Comparison of ENCODE assay signal across 9 mouse cellular contexts in genomic region chr17:45585725-45586448, GRCm38 (mm10). TPM values are rescaled to one million over a fixed set of nuclear protein-coding genes. Genes with fewer than 3 reads are reported as not detected.
DNase-seq lines count a peak whose midpoint lies in the region; ATAC-seq and TF ChIP-seq lines count a peak whose summit lies in the region.
"Had no signal": no experiment of that assay in that cellular context is flagged by ENCODE, and none has a peak within 500 bp of the region (broad histone marks: within the 10 kb centered on the region; RNA-seq: fewer than 3 reads in every experiment).

No protein-coding gene starts in this region.

- peak overlapping the region; percentile 88 for H3K27ac ChIP-seq in heart, embryonic 10.5 days
- H3K27ac ChIP-seq in ES-E14 (ENCODE audit: insufficient read depth, low read depth, low read length, poor library complexity, severe bottlenecking), result peak overlapping the region; percentile 56
- peak overlapping the region; percentile 78 for H3K27ac ChIP-seq in embryonic facial prominence, embryonic 15.5 days (replicated peaks)
- peak overlapping the region; percentile 66 for H3K27ac ChIP-seq in liver, embryonic 16.5 days (ENCODE audit: low read length)
- H3K27ac ChIP-seq in forebrain, embryonic 16.5 days (ENCODE audit: low read length), result no peak overlapping the region; the same call in 1 of the 2 replicates
- H3K27ac ChIP-seq: neural tube, embryonic 12.5 days had no signal

- H3K9ac ChIP-seq in ES-E14 (ENCODE audit: insufficient read depth, low read depth, low read length, poor library complexity, severe bottlenecking), result peak overlapping the region; percentile 48
- H3K9ac ChIP-seq in embryonic facial prominence, embryonic 15.5 days, result 0 out of 2 replicates have a peak overlapping the region, but pooled peaks have one; percentile 5
- H3K9ac ChIP-seq in liver, embryonic 16.5 days (ENCODE audit: low read depth, low read length), result no peak overlapping the region
- no peak overlapping the region for H3K9ac ChIP-seq in forebrain, embryonic 16.5 days (replicated peaks; ENCODE audit: low read depth, low read length)

- 56% methylated on average over 23 of the region's 23 CpGs for whole genome bisulfite sequencing in heart, embryonic 10.5 days
- 67% methylated on average over 23 of the region's 23 CpGs for WGBS in embryonic facial prominence, embryonic 15.5 days
- WGBS in liver, embryonic 16.5 days (ENCODE audit: insufficient replicate concordance), result 82% methylated on average over 23 of the region's 23 CpGs
- WGBS in forebrain, embryonic 16.5 days, result 60% methylated on average over 23 of the region's 23 CpGs

- no peak overlapping the region for H3K4me2 ChIP-seq in embryonic facial prominence, embryonic 15.5 days (replicated peaks)
- H3K4me2 ChIP-seq in liver, embryonic 16.5 days (ENCODE audit: low read depth, low read length), result no peak overlapping the region
- no peak overlapping the region for H3K4me2 ChIP-seq in forebrain, embryonic 16.5 days (ENCODE audit: low read length)
- H3K4me2 ChIP-seq: neural tube, embryonic 12.5 days had no signal

- H3K4me3 ChIP-seq in heart, embryonic 10.5 days, result peak overlapping the region; percentile 25; the same call in 1 of the 2 replicates
- H3K4me3 ChIP-seq in ES-E14 (ENCODE audit: insufficient read depth in 1 of 2, low read depth in 1 of 2, low read length in 2 of 2, poor library complexity in 1 of 2, severe bottlenecking in 1 of 2), result peak overlapping the region in 1 of 2 experiments; percentile 37; a peak in 3 of 4 replicates
- no peak overlapping the region for H3K4me3 ChIP-seq in embryonic facial prominence, embryonic 15.5 days (replicated peaks)
- H3K4me3 ChIP-seq in liver, embryonic 16.5 days (ENCODE audit: low read depth, low read length), result no peak overlapping the region
- no peak overlapping the region for H3K4me3 ChIP-seq in forebrain, embryonic 16.5 days (replicated peaks; ENCODE audit: low read length)
- H3K4me3 ChIP-seq: neural tube, embryonic 12.5 days had no signal

- H3K4me1 ChIP-seq in heart, embryonic 10.5 days, result peaks cover 43% of the 10 kb centered on the region
- peaks cover 7 to 32% of the 10 kb centered on the region in 2 experiments for H3K4me1 ChIP-seq in ES-E14 (ENCODE audit: control insufficient read depth in 2 of 2, insufficient read depth in 2 of 2, low read length in 2 of 2, poor library complexity in 1 of 2)
- H3K4me1 ChIP-seq in embryonic facial prominence, embryonic 15.5 days, result peaks cover 26% of the 10 kb centered on the region
- H3K4me1 ChIP-seq in liver, embryonic 16.5 days (ENCODE audit: control insufficient read depth, low read depth, low read length), result peaks cover 45% of the 10 kb centered on the region
- peaks cover 7% of the 10 kb centered on the region for H3K4me1 ChIP-seq in forebrain, embryonic 16.5 days (replicated peaks; ENCODE audit: control insufficient read depth, insufficient read depth, low read length)

- peaks cover 38% of the 10 kb centered on the region for H3K36me3 ChIP-seq in heart, embryonic 10.5 days
- peaks cover 55% of the 10 kb centered on the region for H3K36me3 ChIP-seq in ES-E14 (ENCODE audit: control insufficient read depth, insufficient read depth, low read length, poor library complexity, severe bottlenecking)
- peaks cover 29% of the 10 kb centered on the region for H3K36me3 ChIP-seq in embryonic facial prominence, embryonic 15.5 days
- H3K36me3 ChIP-seq in liver, embryonic 16.5 days (ENCODE audit: control insufficient read depth, insufficient read depth), result peaks cover 59% of the 10 kb centered on the region
- peaks cover 8% of the 10 kb centered on the region; the same call in 1 of the 2 replicates for H3K36me3 ChIP-seq in forebrain, embryonic 16.5 days (ENCODE audit: control insufficient read depth, insufficient read depth)

- ATAC-seq in embryonic facial prominence, embryonic 15.5 days (ENCODE audit: insufficient number of reproducible peaks, low FRiP score, low TSS enrichment, low read depth), result no peak
- ATAC-seq in liver, embryonic 16.5 days (ENCODE audit: low read depth), result no peak
- no peak for ATAC-seq in megakaryocyte progenitor cell, adult 5-6 weeks (replicated peaks; ENCODE audit: poor library complexity)
- ATAC-seq in forebrain, embryonic 16.5 days, result no peak

- DNase-seq in heart, embryonic 10.5 days (ENCODE audit: low spot score), result no peak
- DNase-seq in heart, adult 18-20 months, result no peak
- DNase-seq in ES-E14 (ENCODE audit: low read depth, low spot score), result no peak
- no peak for DNase-seq in ovary, adult 18-20 months (ENCODE audit: low spot score)

- H3K27me3 ChIP-seq in heart, embryonic 10.5 days (ENCODE audit: insufficient read depth, poor library complexity, severe bottlenecking), result no peaks in the 10 kb centered on the region
- H3K27me3 ChIP-seq in embryonic facial prominence, embryonic 15.5 days, result no peaks in the 10 kb centered on the region
- no peaks in the 10 kb centered on the region for H3K27me3 ChIP-seq in liver, embryonic 16.5 days (ENCODE audit: control insufficient read depth, insufficient read depth, low read depth, low read length)
- H3K27me3 ChIP-seq in forebrain, embryonic 16.5 days (replicated peaks; ENCODE audit: control insufficient read depth, insufficient read depth, low read length), result no peaks in the 10 kb centered on the region
- H3K27me3 ChIP-seq: neural tube, embryonic 12.5 days had no signal

- no peaks in the 10 kb centered on the region for H3K9me3 ChIP-seq in heart, embryonic 10.5 days
- no peaks in the 10 kb centered on the region for H3K9me3 ChIP-seq in ES-E14 (ENCODE audit: control insufficient read depth, insufficient read depth, low read depth, low read length)
- no peaks in the 10 kb centered on the region for H3K9me3 ChIP-seq in embryonic facial prominence, embryonic 15.5 days (replicated peaks)
- no peaks in the 10 kb centered on the region for H3K9me3 ChIP-seq in liver, embryonic 16.5 days (replicated peaks; ENCODE audit: control insufficient read depth, low read length)
- H3K9me3 ChIP-seq in forebrain, embryonic 16.5 days (ENCODE audit: control insufficient read depth, low read length), result no peaks in the 10 kb centered on the region
- H3K9me3 ChIP-seq: neural tube, embryonic 12.5 days had no signal

- in situ Hi-C loops in ES-E14 (cut with MboI; ENCODE audit: low sequenced_read_pairs in 2 of 2, unreplicated experiment in 2 of 2), result loop anchor here in 1 of 2 experiments (5.0 kb wide), 1 partner anchor 41 kb away; no protein-coding TSS in a partner anchor

TF ChIP-seq in ES-E14, 5 proteins besides CTCF, POLR2A, EP300 and RAD21 (continues in another document):
- TF ChIP-seq ZNF384 (IDR thresholded peaks at IDR 0.05; ENCODE audit: low read depth, low read length), result no peak

RNA-seq across cellular contexts. Expression of gene Hsp90ab1, which starts 12.8 kb away (rescaled TPM):
- polyA plus RNA-seq in heart, embryonic 10.5 days (2016; fragmentation: Nextera tagmentation; extraction: Ambion mirVana), result 1,633 and 1,893 TPM in 2 replicates
- total RNA-seq in heart, adult 18-20 months (2021), result 1,000 to 10,000 TPM; 1,354 to 1,581 TPM
- total RNA-seq in ES-E14 (2012; rRNA removed), result 1,660 and 1,758 TPM in 2 replicates
- 1,563 and 1,577 TPM in 2 replicates for polyA plus RNA-seq in embryonic facial prominence, embryonic 15.5 days (2015; fragmentation: Nextera tagmentation; extraction: Ambion mirVana)
- polyA plus RNA-seq in liver, embryonic 16.5 days (2015; fragmentation: Nextera tagmentation; extraction: Ambion mirVana), result 564 and 565 TPM in 2 replicates
- 1,239 and 1,324 TPM in 2 replicates for total RNA-seq in megakaryocyte progenitor cell, adult 5-6 weeks (2015)
- total RNA-seq in megakaryocyte progenitor cell, adult 5-6 weeks (2017), result 2,380 and 2,713 TPM in 2 replicates
- polyA plus RNA-seq in forebrain, embryonic 16.5 days (2015; fragmentation: Nextera tagmentation; extraction: Ambion mirVana), result 1,528 and 1,563 TPM in 2 replicates

RNA-seq across cellular contexts. Expression of gene Slc29a1, which starts 13.5 kb away (rescaled TPM):
- 75.0 and 75.1 TPM in 2 replicates for polyA plus RNA-seq in heart, embryonic 10.5 days (2016; fragmentation: Nextera tagmentation; extraction: Ambion mirVana)
- 10 to 100 TPM; 65.0 to 67.4 TPM for total RNA-seq in heart, adult 18-20 months (2021)
- 321 and 677 TPM in 2 replicates for total RNA-seq in ES-E14 (2012; rRNA removed)
- 92.7 and 99.7 TPM in 2 replicates for polyA plus RNA-seq in embryonic facial prominence, embryonic 15.5 days (2015; fragmentation: Nextera tagmentation; extraction: Ambion mirVana)
- 154 and 162 TPM in 2 replicates for polyA plus RNA-seq in liver, embryonic 16.5 days (2015; fragmentation: Nextera tagmentation; extraction: Ambion mirVana)
- 43.5 and 67.7 TPM in 2 replicates for total RNA-seq in megakaryocyte progenitor cell, adult 5-6 weeks (2015)
- 64.1 and 64.3 TPM in 2 replicates for total RNA-seq in megakaryocyte progenitor cell, adult 5-6 weeks (2017)
- polyA plus RNA-seq in forebrain, embryonic 16.5 days (2015; fragmentation: Nextera tagmentation; extraction: Ambion mirVana), result 79.7 and 85.1 TPM in 2 replicates

RNA-seq across cellular contexts. Expression of gene Mymx, which starts 16.0 kb away (rescaled TPM):
- 0.31 and 0.41 TPM in 2 replicates for polyA plus RNA-seq in heart, embryonic 10.5 days (2016; fragmentation: Nextera tagmentation; extraction: Ambion mirVana)
- not detected for total RNA-seq in heart, adult 18-20 months (2021)
- 66.0 and 95.3 TPM in 2 replicates for total RNA-seq in ES-E14 (2012; rRNA removed)
- polyA plus RNA-seq in embryonic facial prominence, embryonic 15.5 days (2015; fragmentation: Nextera tagmentation; extraction: Ambion mirVana), result 29.9 and 41.1 TPM in 2 replicates
- 0.30 and 0.35 TPM in 2 replicates for polyA plus RNA-seq in liver, embryonic 16.5 days (2015; fragmentation: Nextera tagmentation; extraction: Ambion mirVana)
- not detected in 2 replicates for total RNA-seq in megakaryocyte progenitor cell, adult 5-6 weeks (2015)
- not detected in 2 replicates for total RNA-seq in megakaryocyte progenitor cell, adult 5-6 weeks (2017)
- not detected in 2 replicates for polyA plus RNA-seq in forebrain, embryonic 16.5 days (2015; fragmentation: Nextera tagmentation; extraction: Ambion mirVana)

RNA-seq across cellular contexts. Expression of gene Slc35b2, which starts 22.2 kb away (rescaled TPM):
- polyA plus RNA-seq in heart, embryonic 10.5 days (2016; fragmentation: Nextera tagmentation; extraction: Ambion mirVana), result 107 and 118 TPM in 2 replicates
- 10 to 100 TPM; 23.4 to 26.0 TPM for total RNA-seq in heart, adult 18-20 months (2021)
- total RNA-seq in ES-E14 (2012; rRNA removed), result 96.7 and 98.7 TPM in 2 replicates
- polyA plus RNA-seq in embryonic facial prominence, embryonic 15.5 days (2015; fragmentation: Nextera tagmentation; extraction: Ambion mirVana), result 133 and 139 TPM in 2 replicates
- polyA plus RNA-seq in liver, embryonic 16.5 days (2015; fragmentation: Nextera tagmentation; extraction: Ambion mirVana), result 45.3 and 46.5 TPM in 2 replicates
- 80.2 and 85.9 TPM in 2 replicates for total RNA-seq in megakaryocyte progenitor cell, adult 5-6 weeks (2015)
- total RNA-seq in megakaryocyte progenitor cell, adult 5-6 weeks (2017), result 84.9 and 120 TPM in 2 replicates
- polyA plus RNA-seq in forebrain, embryonic 16.5 days (2015; fragmentation: Nextera tagmentation; extraction: Ambion mirVana), result 91.5 and 93.3 TPM in 2 replicates

RNA-seq across cellular contexts. Expression of gene Nfkbie, which starts 30.4 kb away (rescaled TPM):
- polyA plus RNA-seq in heart, embryonic 10.5 days (2016; fragmentation: Nextera tagmentation; extraction: Ambion mirVana), result 2.8 and 3.7 TPM in 2 replicates
- total RNA-seq in heart, adult 18-20 months (2021), result 1 to 10 TPM; 1.2 to 3.1 TPM
- 2.1 and 2.2 TPM in 2 replicates for total RNA-seq in ES-E14 (2012; rRNA removed)
- polyA plus RNA-seq in embryonic facial prominence, embryonic 15.5 days (2015; fragmentation: Nextera tagmentation; extraction: Ambion mirVana), result 5.5 and 6.3 TPM in 2 replicates
- 1.8 TPM in 2 replicates for polyA plus RNA-seq in liver, embryonic 16.5 days (2015; fragmentation: Nextera tagmentation; extraction: Ambion mirVana)
- 5.7 and 7.0 TPM in 2 replicates for total RNA-seq in megakaryocyte progenitor cell, adult 5-6 weeks (2015)
- total RNA-seq in megakaryocyte progenitor cell, adult 5-6 weeks (2017), result 5.1 and 9.5 TPM in 2 replicates
- 3.9 and 5.0 TPM in 2 replicates for polyA plus RNA-seq in forebrain, embryonic 16.5 days (2015; fragmentation: Nextera tagmentation; extraction: Ambion mirVana)

Comparison
In these comparisons a context has a peak if more than half of its experiments do, and no peak if none do; other contexts are left out.
1. H3K9ac ChIP-seq: peak in ES-E14 (single experiment) and embryonic facial prominence, embryonic 15.5 days (single experiment); none in liver, embryonic 16.5 days (single experiment) and forebrain, embryonic 16.5 days (single experiment).
2. RNA of gene Mymx, which starts 16.0 kb away (polyA plus RNA-seq): 29.9 to 41.1 TPM in embryonic facial prominence, embryonic 15.5 days; 0.30 to 0.35 TPM in liver, embryonic 16.5 days, 0.31 to 0.41 TPM in heart, embryonic 10.5 days and not detected in forebrain, embryonic 16.5 days; every median in the first group is over 10 times any median in the second.